Mouse (Mus musculus) embryonic fibroblast, embryonic 13.5 days (primary cell): ENCODE measurements at regions not wholly inside any gene's neighbourhood (a gene's known extent, or its start where the extent isn't known, plus 50 kb on each side); places are given as distances from the start of the nearest gene placed in this dataset.

Experiments used
- CTCF ChIP-seq: IDR thresholded peaks from 2 replicates; pipeline ENCODE4 v1.5.1; 2011; ENCODE audit warnings: mild to moderate bottlenecking, control low read depth, low read length, moderate library complexity, borderline replicate concordance; ENCODE audit not compliant: insufficient read depth
- POLR2A ChIP-seq: IDR thresholded peaks from 2 replicates; pipeline ENCODE4 v1.6.1; 2011; ENCODE audit warnings: low read depth, mild to moderate bottlenecking, control low read depth, low read length, moderate library complexity

- TF ChIP-seq POLR2A (no peak), CTCF (no peak)
Measured at GRCm38 (mm10) chr9:85925259-85925658, 83.1 kb downstream of the Tpbg start.
